Mouse (Mus musculus) kidney, adult 2 months (tissue): ENCODE measurements around the gene Dda1. TPM values are rescaled to one million over a fixed set of nuclear protein-coding genes. Genes with fewer than 3 reads are reported as not detected.
A peak's percentile ranks its signal among the peaks of the same experiment; 100 is the strongest.

Experiments
- DNase-seq: peaks from one replicate; pipeline ENCODE4 v3.0.0; 2021
- H3K27ac ChIP-seq: fragments of 200-500 bp; 2 replicates; pipeline ENCODE4 v1.5.1; 2012; ENCODE audit warnings: low read depth, low read length, control low read depth, inconsistent platforms; ENCODE audit not compliant: insufficient read depth
- H3K27me3 ChIP-seq: fragments of 200-500 bp; replicated peaks from 2 replicates; pipeline ENCODE4 v1.6.1; 2012; ENCODE audit warnings: mild to moderate bottlenecking, moderate library complexity, low read length, inconsistent platforms; ENCODE audit not compliant: control insufficient read depth, insufficient read depth
- H3K36me3 ChIP-seq: fragments of 200-500 bp; 2 replicates; pipeline ENCODE4 v1.6.1; 2012; ENCODE audit warnings: mild to moderate bottlenecking, moderate library complexity, low read length, inconsistent platforms; ENCODE audit not compliant: control insufficient read depth, insufficient read depth
- H3K4me1 ChIP-seq: fragments of 200-500 bp; 2 replicates; pipeline ENCODE4 v1.6.1; 2011; ENCODE audit warnings: low read length; ENCODE audit not compliant: control insufficient read depth, insufficient read depth
- H3K4me3 ChIP-seq: fragments of 200-500 bp; 2 replicates; pipeline ENCODE4 v1.5.1; 2011; ENCODE audit warnings: mild to moderate bottlenecking, low read depth, low read length, control low read depth; ENCODE audit not compliant: insufficient read depth
- CTCF ChIP-seq: fragments of 200-500 bp; conservative IDR thresholded peaks from 2 replicates; pipeline ENCODE4 v1.5.1; 2011; ENCODE audit warnings: low read depth, mild to moderate bottlenecking, control low read depth, low read length, moderate library complexity, mixed read lengths; ENCODE audit not compliant: insufficient read depth, insufficient read length
- POLR2A ChIP-seq: fragments of 200-500 bp; IDR thresholded peaks from one replicate; pipeline ENCODE4 v1.6.1; 2011; ENCODE audit warnings: low read depth, low read length, control low read depth
- WGBS: fragments of 180-500 bp; shearing (Covaris S2); methylation state at CpG from one replicate; pipeline ENCODE4 v1.1.7; 2018; 5-methylcytosine and 5-hydroxymethylcytosine counted together
- polyA plus RNA-seq: library from polyadenylated mRNA; depleted of rRNA; stranded (reverse); fragments of >200 nt; gene quantifications from 2 replicates; pipeline ENCODE4 v1.2.3, GENCODE M21; 2012

Gene Dda1
- polyA plus RNA-seq, 1 experiment, result 61.5 TPM

DNA sequence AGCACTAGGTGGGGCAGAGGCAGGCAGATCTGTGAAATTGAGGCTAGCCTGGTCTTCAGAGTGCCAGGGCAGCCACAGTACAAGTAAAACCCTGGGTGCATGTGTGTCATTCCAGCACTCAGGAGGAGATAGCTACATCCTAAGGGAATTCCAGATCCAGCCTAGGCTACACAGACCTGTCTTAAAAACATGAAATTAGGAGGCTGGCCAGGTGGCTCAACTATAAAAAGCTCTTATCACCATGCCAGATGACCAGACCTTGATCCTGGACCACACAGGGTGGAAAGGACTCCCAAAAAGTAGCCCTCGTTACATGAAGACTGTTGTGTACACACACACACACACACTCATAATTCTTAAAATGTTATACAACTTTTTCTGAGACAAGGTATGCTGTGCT is 998 bp upstream of the Dda1 start:
- Histone ChIP-seq H3K36me3 (no peaks in the 10 kb centered on the region), H3K4me3 (no peak overlapping the region), H3K27me3 (no peaks in the 10 kb centered on the region), H3K27ac (no peak overlapping the region), H3K4me1 (peaks cover 14% of the 10 kb centered on the region; the same call in 1 of the 2 replicates)
- WGBS, result 97% methylated on average over 1 of the region's 1 CpGs
- no peak for DNase-seq
- TF ChIP-seq POLR2A, result no peak
- TF ChIP-seq CTCF, result no peak

- under 1% methylated on average over 24 of the region's 24 CpGs for WGBS
- TF ChIP-seq POLR2A (no peak), CTCF (no peak)
- H3K4me3 ChIP-seq, result peak overlapping the region; percentile 71
- H3K27ac ChIP-seq, result no peak overlapping the region
- H3K4me1 ChIP-seq, result 0 out of 2 replicates have a peak, but pooled peaks cover 8% of the 10 kb centered on the region
- H3K27me3 ChIP-seq, result no peaks in the 10 kb centered on the region
- H3K36me3 ChIP-seq, result no peaks in the 10 kb centered on the region
- DNase-seq, result peak; percentile 51
Measured at GRCm38 (mm10) chr8:71469411-71469810, 412 bp downstream of the Dda1 start.

DNA sequence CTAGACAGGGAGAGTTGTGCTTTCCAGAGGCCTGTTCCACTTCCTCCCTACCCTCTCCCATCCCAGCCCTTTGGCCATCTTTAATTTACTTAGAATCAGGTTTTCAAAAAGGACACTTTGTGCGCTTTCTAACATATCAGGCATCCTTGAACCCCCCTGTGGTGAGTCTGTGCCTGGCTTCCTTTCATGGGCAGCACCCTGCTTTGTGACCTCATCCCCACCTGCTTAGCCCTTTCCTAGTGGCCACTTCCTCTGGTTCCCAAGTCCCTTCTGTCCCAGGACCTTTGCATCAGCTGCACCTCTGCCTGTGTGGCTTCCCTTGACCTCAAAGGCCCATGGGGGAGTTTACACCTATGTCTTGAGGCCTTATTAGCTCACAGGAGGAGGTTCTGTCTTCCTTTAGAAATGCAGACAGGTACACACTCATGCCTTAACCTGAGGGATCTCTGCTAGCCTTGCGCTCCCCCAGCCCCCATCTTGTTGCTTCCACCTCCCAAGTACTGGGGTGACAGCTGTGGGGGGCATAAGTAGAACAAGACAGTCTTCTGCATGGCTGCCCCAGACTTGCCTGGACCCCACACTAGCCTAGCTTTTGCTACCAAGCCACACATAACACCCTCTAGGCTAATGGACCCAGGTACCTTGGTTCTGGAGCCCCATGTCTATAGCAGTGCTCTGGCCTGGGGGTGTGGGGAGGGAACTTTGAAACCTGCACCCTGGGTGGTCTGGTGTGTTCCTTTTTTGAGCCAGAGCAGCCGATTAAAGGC is 1.3 kb downstream of the Dda1 start:
- DNase-seq, result no peak
- WGBS, result 74% methylated on average over 3 of the region's 3 CpGs
- no peak overlapping the region for H3K4me3 ChIP-seq
- 0 out of 2 replicates have a peak, but pooled peaks cover 8% of the 10 kb centered on the region for H3K4me1 ChIP-seq
- no peaks in the 10 kb centered on the region for H3K36me3 ChIP-seq
- no peak overlapping the region for H3K27ac ChIP-seq
- TF ChIP-seq CTCF (no peak), POLR2A (no peak)
- H3K27me3 ChIP-seq, result no peaks in the 10 kb centered on the region

DNA sequence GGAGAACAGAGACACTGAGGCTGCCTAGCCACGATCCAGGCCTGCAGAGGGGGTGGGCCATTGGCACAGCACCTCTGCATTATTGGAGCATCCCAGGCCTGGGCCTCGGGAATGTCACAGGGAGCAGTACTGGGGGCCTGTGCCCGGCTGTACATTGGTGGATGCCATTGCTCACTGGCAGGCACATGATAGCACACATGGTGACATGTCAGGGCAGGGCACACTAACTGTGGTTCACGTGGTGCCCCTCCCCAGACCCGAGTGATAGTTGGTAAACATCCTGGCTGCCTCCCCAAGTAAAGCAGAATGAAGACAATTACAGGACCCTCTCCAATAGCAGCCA is 1.9 kb downstream of the Dda1 start:
- 73% methylated on average over 5 of the region's 5 CpGs for WGBS
- H3K4me1 ChIP-seq, result 0 out of 2 replicates have a peak, but pooled peaks cover 3% of the 10 kb centered on the region
- no peak for TF ChIP-seq CTCF
- no peak for TF ChIP-seq POLR2A
- H3K4me3 ChIP-seq, result no peak overlapping the region
- H3K27me3 ChIP-seq, result no peaks in the 10 kb centered on the region
- no peak overlapping the region for H3K27ac ChIP-seq
- H3K36me3 ChIP-seq, result no peaks in the 10 kb centered on the region
- DNase-seq, result no peak

DNA sequence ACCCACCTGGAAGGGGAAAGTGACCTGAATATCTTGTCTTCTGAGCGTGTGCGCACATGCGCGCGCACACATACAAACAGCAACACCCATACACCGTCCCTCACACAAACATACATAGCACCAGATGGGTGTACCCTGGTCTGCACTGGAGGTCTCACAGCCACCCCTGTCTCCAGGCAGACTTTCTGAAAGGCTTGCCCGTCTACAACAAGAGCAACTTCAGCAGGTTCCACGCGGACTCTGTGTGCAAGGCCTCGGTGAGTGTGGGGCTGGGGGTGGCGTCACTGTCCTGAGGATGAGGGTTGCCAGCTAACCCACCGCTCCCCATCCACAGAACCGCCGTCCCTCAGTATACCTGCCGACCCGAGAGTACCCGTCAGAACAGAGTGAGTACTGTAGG is 2.9 kb downstream of the Dda1 start:
- H3K4me1 ChIP-seq, result 0 out of 2 replicates have a peak, but pooled peaks cover 3% of the 10 kb centered on the region
- no peaks in the 10 kb centered on the region for H3K27me3 ChIP-seq
- TF ChIP-seq POLR2A (no peak), CTCF (no peak)
- DNase-seq, result no peak
- H3K27ac ChIP-seq, result no peak overlapping the region
- WGBS, result 94% methylated on average over 17 of the region's 17 CpGs
- H3K4me3 ChIP-seq, result no peak overlapping the region
- H3K36me3 ChIP-seq, result no peaks in the 10 kb centered on the region

DNA sequence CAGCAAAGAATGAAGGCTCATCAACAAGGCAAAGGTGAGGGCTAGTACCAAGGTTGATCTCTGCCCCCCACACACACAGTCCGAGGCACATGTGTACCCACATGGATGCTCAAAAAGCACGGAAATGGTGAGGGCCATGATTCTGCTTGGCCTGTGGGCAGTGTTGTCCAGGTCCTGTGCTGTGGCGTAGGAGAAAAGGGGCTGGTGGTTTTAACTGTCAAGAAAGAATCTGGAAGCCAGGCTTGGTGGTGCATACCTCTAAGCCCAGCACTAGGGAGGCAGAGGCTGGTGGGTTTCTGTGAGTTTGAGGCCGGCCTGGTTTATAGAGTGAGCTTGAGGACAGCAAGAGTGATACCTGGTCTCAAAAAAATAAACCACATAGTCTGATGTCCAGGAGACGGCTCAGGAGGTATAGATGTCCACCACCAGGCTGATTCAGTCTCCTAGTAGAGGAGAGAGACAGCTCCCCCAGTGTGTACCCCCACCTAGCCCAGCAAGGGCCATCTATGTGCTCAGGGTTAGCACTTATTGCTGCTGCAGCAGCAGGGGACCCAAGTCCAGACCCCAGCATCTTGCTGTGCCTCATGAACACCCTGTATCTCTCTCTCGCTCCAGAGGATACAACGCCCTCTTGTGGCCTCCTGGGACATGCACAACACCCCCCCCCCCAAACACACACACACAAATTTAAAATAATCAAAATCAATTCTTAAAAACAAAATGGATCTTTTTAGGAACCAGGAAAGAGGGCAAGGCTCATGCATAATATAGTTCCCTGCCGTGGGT is 3.8 kb downstream of the Dda1 start:
- no peak for DNase-seq
- 0 out of 2 replicates have a peak, but pooled peaks have one; percentile 28 for TF ChIP-seq CTCF
- no peak for TF ChIP-seq POLR2A
- Histone ChIP-seq H3K27me3 (no peaks in the 10 kb centered on the region), H3K36me3 (no peaks in the 10 kb centered on the region), H3K27ac (no peak overlapping the region), H3K4me1 (peaks cover 5% of the 10 kb centered on the region; the same call in 1 of the 2 replicates), H3K4me3 (no peak overlapping the region)
- WGBS, result 86% methylated on average over 8 of the region's 8 CpGs

- 94% methylated on average over 18 of the region's 18 CpGs for WGBS
- no peak for DNase-seq
- Histone ChIP-seq H3K36me3 (no peaks in the 10 kb centered on the region), H3K27ac (no peak overlapping the region), H3K4me1 (peaks cover 5% of the 10 kb centered on the region; the same call in 1 of the 2 replicates), H3K27me3 (no peaks in the 10 kb centered on the region), H3K4me3 (no peak overlapping the region)
- TF ChIP-seq POLR2A, result no peak
- TF ChIP-seq CTCF, result no peak
Measured at GRCm38 (mm10) chr8:71474344-71474743, 5.3 kb downstream of the Dda1 start.
